Comparison of ENCODE assay signal across 8 mouse cellular contexts in the genomic region with DNA sequence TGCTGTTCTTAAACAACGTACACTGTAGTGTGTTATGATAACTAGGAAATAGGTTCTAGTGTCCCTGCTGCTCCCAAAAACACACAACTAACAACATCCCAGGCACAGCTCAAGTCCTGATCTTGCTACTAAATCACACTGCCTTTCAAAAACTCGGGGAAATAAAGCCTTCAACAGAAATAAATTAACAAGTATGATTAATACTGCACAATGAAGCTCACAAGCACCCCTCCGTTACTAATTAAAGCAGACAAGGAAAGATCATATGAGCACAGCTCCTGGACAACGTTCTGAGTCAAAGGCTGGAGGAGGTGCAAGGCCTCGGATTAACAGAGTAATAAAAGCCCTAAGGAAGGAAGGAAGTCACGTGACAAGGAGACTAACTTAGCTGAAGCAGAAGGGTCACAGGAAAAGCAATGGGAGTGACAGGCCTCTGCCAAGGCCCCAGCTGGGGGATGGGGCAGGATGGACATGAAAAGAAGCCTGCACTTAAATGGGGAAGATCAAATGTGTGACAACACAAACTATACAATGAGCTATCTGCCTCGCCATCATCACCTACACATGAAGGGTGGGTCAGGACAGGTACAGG. TPM values are rescaled to one million over a fixed set of nuclear protein-coding genes. Genes with fewer than 3 reads are reported as not detected.
DNase-seq lines count a peak whose midpoint lies in the region; ATAC-seq lines count a peak whose summit lies in the region.

No protein-coding gene starts in this region.

- H3K27ac ChIP-seq in hindbrain, embryonic 12.5 days = no peak overlapping the region
- H3K27ac ChIP-seq in hindbrain, embryonic 13.5 days = no peak overlapping the region
- H3K27ac ChIP-seq in lung, embryonic 16.5 days (ENCODE audit: low read length) = peak overlapping the region; percentile 56
- no peak overlapping the region for H3K27ac ChIP-seq in midbrain, embryonic 11.5 days (ENCODE audit: low read depth, low read length)

- DNase-seq in adipocyte (ENCODE audit: low spot score) = peak; percentile 23
- DNase-seq in kidney, adult 8-10 months = peak; percentile 47 to 49
- no peak for DNase-seq in c-Kit-positive CD71-positive TER-119-positive erythroid progenitor cells, embryonic 14.5 days (ENCODE audit: low spot score)
- DNase-seq in midbrain, embryonic 11.5 days (ENCODE audit: low spot score, missing footprints) = no peak

- no peak overlapping the region for H3K9ac ChIP-seq in hindbrain, embryonic 12.5 days
- H3K9ac ChIP-seq in hindbrain, embryonic 13.5 days = no peak overlapping the region
- H3K9ac ChIP-seq in lung, embryonic 16.5 days (ENCODE audit: low read length) = no peak overlapping the region
- H3K9ac ChIP-seq in midbrain, embryonic 11.5 days (ENCODE audit: low read length) = no peak overlapping the region

- no peaks in the 10 kb centered on the region for H3K9me3 ChIP-seq in hindbrain, embryonic 12.5 days (replicated peaks)
- H3K9me3 ChIP-seq in hindbrain, embryonic 13.5 days = no peaks in the 10 kb centered on the region
- H3K9me3 ChIP-seq in erythroblast, embryonic 14.5 days (ENCODE audit: control insufficient read depth, low read length) = no peaks in the 10 kb centered on the region; the same call in 1 of the 2 replicates
- H3K9me3 ChIP-seq in lung, embryonic 16.5 days (ENCODE audit: control insufficient read depth, low read length) = no peaks in the 10 kb centered on the region
- no peaks in the 10 kb centered on the region for H3K9me3 ChIP-seq in midbrain, embryonic 11.5 days (ENCODE audit: control insufficient read depth, low read length)

- H3K27me3 ChIP-seq in hindbrain, embryonic 12.5 days = 0 out of 2 replicates have a peak, but pooled peaks cover 3% of the 10 kb centered on the region
- H3K27me3 ChIP-seq in hindbrain, embryonic 13.5 days = peaks cover 27% of the 10 kb centered on the region
- H3K27me3 ChIP-seq in erythroblast, embryonic 14.5 days (ENCODE audit: control insufficient read depth) = 0 out of 2 replicates have a peak, but pooled peaks cover 2% of the 10 kb centered on the region
- H3K27me3 ChIP-seq in lung, embryonic 16.5 days (ENCODE audit: control insufficient read depth, insufficient read depth, low read depth, low read length) = no peaks in the 10 kb centered on the region
- no peaks in the 10 kb centered on the region for H3K27me3 ChIP-seq in midbrain, embryonic 11.5 days (ENCODE audit: control insufficient read depth, insufficient read depth, low read length)

- H3K4me2 ChIP-seq in hindbrain, embryonic 12.5 days (replicated peaks) = no peak overlapping the region
- no peak overlapping the region for H3K4me2 ChIP-seq in hindbrain, embryonic 13.5 days
- H3K4me2 ChIP-seq in lung, embryonic 16.5 days (ENCODE audit: low read depth, low read length) = no peak overlapping the region
- H3K4me2 ChIP-seq in midbrain, embryonic 11.5 days = no peak overlapping the region

- H3K4me1 ChIP-seq in hindbrain, embryonic 12.5 days = peaks cover 2% of the 10 kb centered on the region; the same call in 1 of the 2 replicates
- H3K4me1 ChIP-seq in hindbrain, embryonic 13.5 days (replicated peaks) = peaks cover 6% of the 10 kb centered on the region; the same call in 1 of the 2 replicates
- H3K4me1 ChIP-seq in erythroblast, embryonic 14.5 days (ENCODE audit: control insufficient read depth) = peaks cover 52% of the 10 kb centered on the region
- H3K4me1 ChIP-seq in lung, embryonic 16.5 days (replicated peaks; ENCODE audit: control insufficient read depth, insufficient read depth, low read length) = peaks cover 3% of the 10 kb centered on the region; the same call in 1 of the 2 replicates
- H3K4me1 ChIP-seq in midbrain, embryonic 11.5 days (ENCODE audit: control insufficient read depth, insufficient read depth, low read length) = 0 out of 2 replicates have a peak, but pooled peaks cover 6% of the 10 kb centered on the region

- WGBS in hindbrain, embryonic 12.5 days = 66% methylated on average over 7 of the region's 7 CpGs
- WGBS in hindbrain, embryonic 13.5 days = 60% methylated on average over 7 of the region's 7 CpGs
- WGBS in lung, embryonic 16.5 days = 52% methylated on average over 7 of the region's 7 CpGs
- 54% methylated on average over 7 of the region's 7 CpGs for WGBS in midbrain, embryonic 11.5 days

- H3K4me3 ChIP-seq in hindbrain, embryonic 12.5 days = no peak overlapping the region
- H3K4me3 ChIP-seq in hindbrain, embryonic 13.5 days = no peak overlapping the region
- H3K4me3 ChIP-seq in erythroblast, embryonic 14.5 days (replicated peaks) = peak overlapping the region; percentile 57
- H3K4me3 ChIP-seq in lung, embryonic 16.5 days (ENCODE audit: low read length) = no peak overlapping the region
- no peak overlapping the region for H3K4me3 ChIP-seq in midbrain, embryonic 11.5 days (ENCODE audit: low read depth, low read length)

- H3K36me3 ChIP-seq in hindbrain, embryonic 12.5 days = no peaks in the 10 kb centered on the region
- no peaks in the 10 kb centered on the region for H3K36me3 ChIP-seq in hindbrain, embryonic 13.5 days
- H3K36me3 ChIP-seq in erythroblast, embryonic 14.5 days (ENCODE audit: control insufficient read depth) = no peaks in the 10 kb centered on the region; the same call in 1 of the 2 replicates
- no peaks in the 10 kb centered on the region for H3K36me3 ChIP-seq in lung, embryonic 16.5 days (ENCODE audit: control insufficient read depth, insufficient read depth, low read length)
- H3K36me3 ChIP-seq in midbrain, embryonic 11.5 days (ENCODE audit: control insufficient read depth, insufficient read depth, low read length) = no peaks in the 10 kb centered on the region

- ATAC-seq in hindbrain, embryonic 12.5 days (ENCODE audit: low FRiP score) = 0 out of 2 replicates have a peak, but pooled peaks have one; percentile 38
- ATAC-seq in hindbrain, embryonic 13.5 days (ENCODE audit: low FRiP score) = no peak
- peak; percentile 32; the same call in 1 of the 2 replicates for ATAC-seq in lung, embryonic 16.5 days (ENCODE audit: low read depth)
- no peak for ATAC-seq in midbrain, embryonic 11.5 days (ENCODE audit: low FRiP score)

RNA-seq across cellular contexts. Expression of a gene that starts 35.7 kb away (rescaled TPM):
- 8.5 and 10.3 TPM in 2 replicates for polyA plus RNA-seq in hindbrain, embryonic 12.5 days (2016; fragmentation: Nextera tagmentation; extraction: Ambion mirVana)
- 2.8 and 3.6 TPM in 2 replicates for polyA plus RNA-seq in hindbrain, embryonic 13.5 days (2015; fragmentation: Nextera tagmentation; extraction: Ambion mirVana)
- 27.8 and 28.7 TPM in 2 replicates for polyA plus RNA-seq in erythroblast, embryonic 14.5 days (2012)
- polyA plus RNA-seq in lung, embryonic 16.5 days (2015; fragmentation: Nextera tagmentation; extraction: Ambion mirVana) = 16.7 and 17.6 TPM in 2 replicates
- polyA plus RNA-seq in midbrain, embryonic 11.5 days (2014; fragmentation: Nextera tagmentation; extraction: Ambion mirVana) = 4.0 and 5.2 TPM in 2 replicates

RNA-seq across cellular contexts. Expression of a gene that starts 36.4 kb away (rescaled TPM):
- 16.8 and 19.2 TPM in 2 replicates for polyA plus RNA-seq in hindbrain, embryonic 12.5 days (2016; fragmentation: Nextera tagmentation; extraction: Ambion mirVana)
- 5.9 and 6.8 TPM in 2 replicates for polyA plus RNA-seq in hindbrain, embryonic 13.5 days (2015; fragmentation: Nextera tagmentation; extraction: Ambion mirVana)
- 0.01 and 0.02 TPM in 2 replicates for polyA plus RNA-seq in erythroblast, embryonic 14.5 days (2012)
- polyA plus RNA-seq in lung, embryonic 16.5 days (2015; fragmentation: Nextera tagmentation; extraction: Ambion mirVana) = 25.5 and 26.0 TPM in 2 replicates
- 6.6 and 6.8 TPM in 2 replicates for polyA plus RNA-seq in midbrain, embryonic 11.5 days (2014; fragmentation: Nextera tagmentation; extraction: Ambion mirVana)

RNA-seq across cellular contexts. Expression of a gene that starts 50.9 kb away (rescaled TPM):
- polyA plus RNA-seq in hindbrain, embryonic 12.5 days (2016; fragmentation: Nextera tagmentation; extraction: Ambion mirVana) = 0.20 and 1.1 TPM in 2 replicates
- polyA plus RNA-seq in hindbrain, embryonic 13.5 days (2015; fragmentation: Nextera tagmentation; extraction: Ambion mirVana) = not detected in 2 replicates
- polyA plus RNA-seq in erythroblast, embryonic 14.5 days (2012) = 8.2 and 8.8 TPM in 2 replicates
- polyA plus RNA-seq in lung, embryonic 16.5 days (2015; fragmentation: Nextera tagmentation; extraction: Ambion mirVana) = 2.2 and 2.4 TPM in 2 replicates
- polyA plus RNA-seq in midbrain, embryonic 11.5 days (2014; fragmentation: Nextera tagmentation; extraction: Ambion mirVana) = 0.18 TPM in 1 of 2 replicates, not detected in the other

RNA-seq across cellular contexts. Expression of a gene that starts 56.7 kb away (rescaled TPM):
- 149 and 158 TPM in 2 replicates for polyA plus RNA-seq in hindbrain, embryonic 12.5 days (2016; fragmentation: Nextera tagmentation; extraction: Ambion mirVana)
- 168 and 178 TPM in 2 replicates for polyA plus RNA-seq in hindbrain, embryonic 13.5 days (2015; fragmentation: Nextera tagmentation; extraction: Ambion mirVana)
- 310 and 339 TPM in 2 replicates for polyA plus RNA-seq in erythroblast, embryonic 14.5 days (2012)
- 195 and 211 TPM in 2 replicates for polyA plus RNA-seq in lung, embryonic 16.5 days (2015; fragmentation: Nextera tagmentation; extraction: Ambion mirVana)
- 109 and 111 TPM in 2 replicates for polyA plus RNA-seq in midbrain, embryonic 11.5 days (2014; fragmentation: Nextera tagmentation; extraction: Ambion mirVana)

RNA-seq across cellular contexts. Expression of a gene that starts 57.5 kb away (rescaled TPM):
- 59.9 and 63.4 TPM in 2 replicates for polyA plus RNA-seq in hindbrain, embryonic 12.5 days (2016; fragmentation: Nextera tagmentation; extraction: Ambion mirVana)
- 68.6 and 74.6 TPM in 2 replicates for polyA plus RNA-seq in hindbrain, embryonic 13.5 days (2015; fragmentation: Nextera tagmentation; extraction: Ambion mirVana)
- 6.2 and 6.6 TPM in 2 replicates for polyA plus RNA-seq in erythroblast, embryonic 14.5 days (2012)
- polyA plus RNA-seq in lung, embryonic 16.5 days (2015; fragmentation: Nextera tagmentation; extraction: Ambion mirVana) = 61.8 and 64.9 TPM in 2 replicates
- polyA plus RNA-seq in midbrain, embryonic 11.5 days (2014; fragmentation: Nextera tagmentation; extraction: Ambion mirVana) = 28.2 and 30.0 TPM in 2 replicates

Comparison
In these comparisons a context has a peak if more than half of its experiments do, and no peak if none do; other contexts are left out.
1. ATAC-seq: peak in hindbrain, embryonic 12.5 days (single experiment) and lung, embryonic 16.5 days (single experiment); none in hindbrain, embryonic 13.5 days (single experiment) and midbrain, embryonic 11.5 days (single experiment).
2. DNase-seq: peak in adipocyte (single experiment) and kidney, adult 8-10 months (2 of 2); none in c-Kit-positive CD71-positive TER-119-positive erythroid progenitor cells, embryonic 14.5 days (single experiment) and midbrain, embryonic 11.5 days (single experiment).